Mouse (Mus musculus) kidney, embryonic 14.5 days (tissue): ENCODE measurements around the gene Tsc22d4. TPM values are rescaled to one million over a fixed set of nuclear protein-coding genes. Genes with fewer than 3 reads are reported as not detected.

ENCODE experiments used
- ATAC-seq: fragments of 200-750 bp; cut with Nextera tagmentation; 2 replicates; pipeline ENCODE4 v1.8.0; 2017; ENCODE audit warnings: moderate number of reproducible peaks, mild to moderate bottlenecking, moderate TSS enrichment, moderate library complexity; ENCODE audit not compliant: low FRiP score, low TSS enrichment
- H3K27ac ChIP-seq: fragments of 300-500 bp; sonication (generic); 2 replicates; pipeline ENCODE4 v1.5.1; 2014; ENCODE audit warnings: low read depth, mild to moderate bottlenecking, low read length, moderate library complexity, mixed read lengths
- H3K27me3 ChIP-seq: fragments of 300-500 bp; sonication (generic); 2 replicates; pipeline ENCODE4 v1.6.1; 2014; ENCODE audit warnings: mild to moderate bottlenecking, low read length; ENCODE audit not compliant: control insufficient read depth, insufficient read depth
- H3K36me3 ChIP-seq: fragments of 300-500 bp; sonication (generic); 2 replicates; pipeline ENCODE4 v1.6.1; 2014; ENCODE audit warnings: low read length, mixed read lengths; ENCODE audit not compliant: control insufficient read depth, insufficient read depth
- H3K4me1 ChIP-seq: fragments of 300-500 bp; sonication (generic); 2 replicates; pipeline ENCODE4 v1.6.1; 2014; ENCODE audit warnings: low read length, mixed read lengths; ENCODE audit not compliant: control insufficient read depth, insufficient read depth
- H3K4me2 ChIP-seq: fragments of 300-500 bp; sonication (generic); replicated peaks from 2 replicates; pipeline ENCODE4 v1.6.1; 2014; ENCODE audit warnings: low read depth, mild to moderate bottlenecking, low read length
- H3K4me3 ChIP-seq: fragments of 300-500 bp; sonication (generic); 2 replicates; pipeline ENCODE4 v1.5.1; 2014; ENCODE audit warnings: mild to moderate bottlenecking, low read length
- H3K9ac ChIP-seq: fragments of 300-500 bp; sonication (generic); 2 replicates; pipeline ENCODE4 v1.6.1; 2014; ENCODE audit warnings: low read depth, mild to moderate bottlenecking, low read length, moderate library complexity
- H3K9me3 ChIP-seq: fragments of 300-500 bp; sonication (generic); 2 replicates; pipeline ENCODE4 v1.6.1; 2016; ENCODE audit warnings: low read length; ENCODE audit not compliant: control insufficient read depth
- WGBS: fragments of 180-500 bp; shearing (Covaris S2); extraction: QIAGEN DNeasy Blood & Tissue Kit; methylation state at CpG from one replicate; pipeline ENCODE4 v1.1.7; 2014; 5-methylcytosine and 5-hydroxymethylcytosine counted together
- polyA plus RNA-seq: library from polyadenylated mRNA; unstranded; fragments of >200 nt; fragmentation: Nextera tagmentation; extraction: Ambion mirVana; gene quantifications from 2 replicates; pipeline ENCODE4 v1.2.1, GENCODE M21; 2014

Tsc22d4 gene
- polyA plus RNA-seq, 1 experiment from 2014 or later = 121 TPM

GRCm38 (mm10) chr5:137768475-137768874, 22.9 kb downstream of the Tsc22d4 start:
- Histone ChIP-seq H3K4me1 (no peaks in the 10 kb centered on the region), H3K4me3 (no peak overlapping the region), H3K36me3 (no peaks in the 10 kb centered on the region), H3K9me3 (no peaks in the 10 kb centered on the region; the same call in 1 of the 2 replicates), H3K4me2 (no peak overlapping the region), H3K27me3 (no peaks in the 10 kb centered on the region), H3K27ac (no peak overlapping the region), H3K9ac (no peak overlapping the region)
- WGBS = 79% methylated on average over 1 of the region's 1 CpGs
- no peak for ATAC-seq

DNA sequence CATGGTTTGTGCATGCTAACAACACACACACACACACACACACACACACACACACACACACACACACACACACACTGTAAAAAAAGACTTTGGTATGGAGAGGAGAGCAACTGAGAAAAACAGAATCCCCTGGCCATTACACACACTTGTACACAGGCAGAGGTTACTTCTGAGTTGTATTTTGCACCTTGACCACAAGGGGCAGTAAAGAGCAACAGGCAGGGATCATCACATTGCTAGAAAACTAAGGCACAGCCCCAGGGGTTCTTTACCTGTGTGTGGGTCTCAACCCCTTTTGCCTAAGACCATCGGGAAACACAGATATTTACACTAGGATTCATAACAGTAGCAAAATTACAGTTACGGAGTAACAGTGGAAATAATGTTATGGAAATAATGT, 25.2 kb downstream of the Tsc22d4 start:
- no peak for ATAC-seq
- Histone ChIP-seq H3K4me1 (no peaks in the 10 kb centered on the region), H3K4me3 (no peak overlapping the region), H3K27me3 (no peaks in the 10 kb centered on the region), H3K9ac (no peak overlapping the region), H3K27ac (no peak overlapping the region), H3K4me2 (no peak overlapping the region), H3K36me3 (no peaks in the 10 kb centered on the region), H3K9me3 (no peaks in the 10 kb centered on the region; the same call in 1 of the 2 replicates)
- WGBS = 55% methylated on average over 2 of the region's 2 CpGs

DNA sequence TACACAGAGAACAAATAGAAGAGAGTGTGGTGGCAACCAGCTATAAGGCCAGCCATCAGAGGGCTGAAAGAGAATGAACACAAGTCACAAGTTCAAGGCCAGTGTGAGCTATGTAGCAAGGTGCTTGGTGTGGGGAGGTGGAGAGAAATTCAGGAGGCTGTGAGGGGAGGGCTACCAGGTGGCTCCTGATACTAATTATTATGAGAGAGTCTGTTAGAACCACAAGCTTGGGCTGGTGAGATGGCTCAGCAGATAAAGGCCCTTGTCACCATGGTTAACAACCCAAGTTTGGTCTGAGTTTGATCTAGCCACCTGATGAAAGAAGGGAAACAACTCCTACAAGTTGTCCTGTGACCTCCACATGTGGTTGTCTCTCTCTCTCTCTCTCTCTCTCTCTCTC, 27.2 kb downstream of the Tsc22d4 start:
- Histone ChIP-seq H3K9ac (no peak overlapping the region), H3K4me2 (no peak overlapping the region), H3K9me3 (no peaks in the 10 kb centered on the region), H3K4me1 (no peaks in the 10 kb centered on the region), H3K27ac (no peak overlapping the region), H3K27me3 (no peaks in the 10 kb centered on the region), H3K36me3 (no peaks in the 10 kb centered on the region), H3K4me3 (no peak overlapping the region)
- no peak for ATAC-seq

DNA sequence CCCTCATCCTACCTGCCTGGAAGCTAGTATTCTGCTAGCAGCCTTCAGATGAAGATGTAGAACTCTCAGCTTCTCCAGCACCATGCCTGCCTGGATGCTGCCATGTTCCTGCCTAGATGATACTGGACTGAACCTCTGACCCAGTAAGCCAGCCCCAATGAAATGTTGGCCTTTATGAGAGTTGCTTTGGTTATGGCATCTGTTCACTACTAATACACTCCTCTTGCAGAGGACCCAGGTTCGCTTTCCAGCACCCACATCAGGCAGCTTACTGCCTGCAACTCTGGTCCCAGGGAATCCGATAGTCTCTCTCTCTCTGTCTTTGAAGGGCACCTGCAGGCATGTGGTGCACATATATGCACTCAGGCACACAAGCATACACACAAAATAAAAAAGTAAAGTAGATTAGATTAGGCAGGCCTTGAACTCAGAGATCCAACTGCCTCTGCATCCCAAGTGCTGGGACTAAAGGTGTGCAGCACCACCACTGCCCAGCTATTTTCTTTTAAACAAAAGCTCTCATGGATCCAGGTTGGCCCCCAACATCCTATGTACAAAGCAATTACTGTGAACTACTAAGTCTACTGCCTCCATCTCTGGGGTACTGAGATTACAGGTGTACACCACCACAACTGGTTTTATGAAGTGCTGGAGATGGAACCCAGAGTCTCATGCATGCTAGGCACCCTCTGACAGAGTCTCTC, 30.2 kb downstream of the Tsc22d4 start:
- Histone ChIP-seq H3K4me3 (no peak overlapping the region), H3K27me3 (no peaks in the 10 kb centered on the region), H3K4me1 (0 out of 2 replicates have a peak, but pooled peaks cover 4% of the 10 kb centered on the region), H3K4me2 (no peak overlapping the region), H3K9me3 (no peaks in the 10 kb centered on the region), H3K9ac (no peak overlapping the region), H3K36me3 (peaks cover 9% of the 10 kb centered on the region), H3K27ac (no peak overlapping the region)
- no peak for ATAC-seq
- WGBS = 95% methylated on average over 2 of the region's 2 CpGs

DNA sequence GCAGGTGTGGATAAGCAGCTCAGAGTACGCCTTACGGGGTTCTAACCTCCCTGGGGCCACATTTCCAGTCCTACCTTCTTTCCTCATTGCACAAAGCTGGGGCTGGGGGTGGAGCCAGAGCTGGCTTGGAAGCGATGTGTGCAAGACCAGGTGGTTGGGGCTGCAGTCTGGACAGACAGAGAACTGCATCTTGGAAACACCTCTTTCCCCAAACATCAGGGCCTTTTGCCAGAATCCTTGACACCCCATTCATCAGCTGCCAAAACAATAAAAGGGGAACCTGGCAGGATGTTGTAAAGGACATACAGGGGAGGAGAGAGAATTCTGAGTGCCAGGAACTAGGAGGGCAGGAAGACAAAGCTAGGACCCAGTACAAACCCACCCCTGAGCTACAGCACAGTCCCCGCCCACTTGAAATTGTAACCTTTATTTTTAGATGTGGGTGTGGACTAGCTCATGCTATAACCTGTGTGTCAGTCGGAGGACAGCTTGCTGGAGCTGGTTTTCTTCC, 30.9 kb downstream of the Tsc22d4 start:
- Histone ChIP-seq H3K4me1 (0 out of 2 replicates have a peak, but pooled peaks cover 4% of the 10 kb centered on the region), H3K36me3 (peaks cover 15% of the 10 kb centered on the region), H3K9ac (no peak overlapping the region), H3K4me2 (no peak overlapping the region), H3K9me3 (no peaks in the 10 kb centered on the region), H3K27me3 (no peaks in the 10 kb centered on the region), H3K27ac (no peak overlapping the region), H3K4me3 (no peak overlapping the region)
- 29% methylated on average over 5 of the region's 5 CpGs for WGBS
- ATAC-seq = 0 out of 2 replicates have a peak, but pooled peaks have one; percentile 36

- 60% methylated on average over 7 of the region's 7 CpGs for WGBS
- Histone ChIP-seq H3K27ac (no peak overlapping the region), H3K4me2 (no peak overlapping the region)
Measured at GRCm38 (mm10) chr5:137777267-137777845, 31.8 kb downstream of the Tsc22d4 start.

DNA sequence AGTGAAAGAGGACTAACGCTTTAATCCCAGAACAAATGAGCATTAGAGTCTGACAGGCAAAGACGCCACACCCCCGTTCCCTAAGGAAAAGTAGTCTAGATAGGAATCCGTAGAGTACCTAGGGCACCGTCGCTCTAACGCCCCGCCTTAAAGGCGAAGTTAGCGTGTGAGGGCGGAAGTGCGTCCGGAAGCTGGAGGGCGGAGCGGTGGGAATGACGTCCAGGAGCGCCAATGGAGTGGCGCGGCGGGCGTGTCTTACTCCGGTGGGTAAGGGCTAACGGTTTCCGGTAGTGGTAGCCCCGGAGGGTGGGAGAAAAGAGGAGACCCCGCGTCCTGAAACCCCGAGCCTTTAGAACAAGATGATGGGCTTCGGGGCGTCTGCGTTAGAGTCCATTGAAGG, 33.1 kb downstream of the Tsc22d4 start, which contains the start of gene Ppp1r35:
TSS of gene Ppp1r35 (plus strand) at position 215 of the 400 bp plus-strand sequence.
- Histone ChIP-seq H3K36me3 (peaks cover 37% of the 10 kb centered on the region), H3K4me2 (peak within 1 kb of the TSS; percentile 96), H3K9ac (peak within 1 kb of the TSS; percentile 90), H3K27ac (peak within 1 kb of the TSS; percentile 86), H3K27me3 (no peaks in the 10 kb centered on the region), H3K9me3 (no peaks in the 10 kb centered on the region), H3K4me1 (peaks cover 14% of the 10 kb centered on the region), H3K4me3 (peak within 1 kb of the TSS; percentile 94)
- WGBS = under 1% methylated on average over 29 of the region's 31 CpGs
- ATAC-seq = peak; percentile 95

More at GRCm38 (mm10) chr5:137777267-137777845, 31.8 kb downstream of the Tsc22d4 start:
- no peak for ATAC-seq
- no peaks in the 10 kb centered on the region for H3K9me3 ChIP-seq
- H3K4me3 ChIP-seq = no peak overlapping the region
- H3K27me3 ChIP-seq = no peaks in the 10 kb centered on the region
- H3K4me1 ChIP-seq = 0 out of 2 replicates have a peak, but pooled peaks cover 4% of the 10 kb centered on the region
- H3K36me3 ChIP-seq = peaks cover 24% of the 10 kb centered on the region
- H3K9ac ChIP-seq = no peak overlapping the region

GRCm38 (mm10) chr5:137779053-137779933, 33.8 kb downstream of the Tsc22d4 start:
- Histone ChIP-seq H3K36me3 (peaks cover 43% of the 10 kb centered on the region), H3K4me1 (peaks cover 21% of the 10 kb centered on the region), H3K27me3 (no peaks in the 10 kb centered on the region), H3K4me3 (peak overlapping the region; percentile 94), H3K27ac (peak overlapping the region; percentile 86), H3K9ac (peak overlapping the region; percentile 90), H3K4me2 (peak overlapping the region; percentile 96), H3K9me3 (no peaks in the 10 kb centered on the region)
- ATAC-seq = peak; percentile 21
- under 1% methylated on average over 76 of the region's 83 CpGs for WGBS
